Mouse (Mus musculus) bone marrow, adult 2 months (tissue): ENCODE measurements around the gene Gpatch4.

Experiments
- CTCF ChIP-seq: fragments of 200-500 bp; IDR thresholded peaks from 2 replicates; pipeline ENCODE4 v1.5.1; 2011; ENCODE audit warnings: low read length, control low read depth; ENCODE audit not compliant: control insufficient read depth, insufficient read depth
- POLR2A ChIP-seq: fragments of 200-500 bp; IDR thresholded peaks from 2 replicates; pipeline ENCODE4 v1.6.1; 2011; ENCODE audit warnings: low read depth, mild to moderate bottlenecking, control low read depth, low read length, borderline replicate concordance; ENCODE audit not compliant: control insufficient read depth

- no peak for TF ChIP-seq CTCF
- TF ChIP-seq POLR2A = no peak
These were observed 14.1 kb downstream of the Gpatch4 start for GRCm38 (mm10) chr3:88057030-88057429.
